Mouse (Mus musculus): ENCODE measurements around the gene Aasdh.

The Aasdh gene

GRCm38 (mm10) chr5:76906155-76906499, 813 bp upstream of the Aasdh start:
- DNase-seq, result no peak

DNA sequence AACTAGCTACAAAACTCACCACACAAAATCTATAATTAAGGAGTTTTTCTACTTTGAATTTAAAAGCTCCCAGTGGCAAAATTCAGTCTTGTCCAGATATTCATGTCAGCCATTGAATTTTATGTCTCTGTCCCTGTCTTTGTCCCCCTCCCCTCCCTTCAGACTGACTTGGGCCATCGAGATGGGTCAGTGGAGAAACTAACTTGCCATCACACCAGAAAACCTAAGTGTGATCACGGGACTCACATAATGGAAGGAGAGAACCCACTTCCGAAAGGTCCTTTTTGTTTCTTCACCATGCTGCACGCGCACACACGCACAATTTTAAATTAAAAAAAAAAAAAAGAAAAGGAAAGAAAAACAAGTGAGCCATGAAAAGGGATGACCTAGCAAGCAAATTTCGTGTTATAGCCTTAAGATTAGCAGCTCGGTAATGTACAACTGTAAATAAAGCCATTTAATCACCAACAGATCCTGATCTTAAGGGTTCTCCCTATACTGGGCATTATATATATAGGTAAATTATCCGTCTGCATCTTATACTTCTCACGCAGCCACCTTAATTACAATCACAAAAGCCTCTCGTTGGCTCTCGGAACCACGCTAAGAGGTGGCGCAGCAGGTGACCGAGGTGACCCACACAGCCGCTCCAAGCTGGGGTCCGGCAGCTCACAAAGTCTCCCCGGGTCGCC, 455 bp downstream of the Aasdh start:
- DNase-seq, result no peak

DNA sequence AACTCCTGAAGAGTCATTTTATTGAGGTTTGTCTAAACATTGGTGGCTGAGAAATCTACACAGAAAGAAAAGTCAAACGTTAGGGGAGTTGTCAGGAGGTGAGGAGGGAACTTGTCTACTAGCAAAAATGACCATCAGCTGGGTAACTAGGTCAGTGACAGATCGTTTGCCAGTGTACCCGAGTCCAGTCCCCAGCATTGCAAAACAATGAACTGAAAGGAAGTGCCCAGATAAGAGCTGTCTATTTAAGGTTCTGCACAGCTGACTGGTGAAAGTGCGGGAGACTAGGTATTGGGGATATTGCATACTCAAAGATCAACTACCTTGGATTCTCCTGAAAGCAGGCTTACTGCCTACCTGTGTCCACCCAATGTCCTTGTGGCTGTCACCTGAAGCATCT, 3.2 kb downstream of the Aasdh start:
- DNase-seq, result no peak

GRCm38 (mm10) chr5:76893084-76893483, 12.2 kb downstream of the Aasdh start:
- no peak for DNase-seq

DNA sequence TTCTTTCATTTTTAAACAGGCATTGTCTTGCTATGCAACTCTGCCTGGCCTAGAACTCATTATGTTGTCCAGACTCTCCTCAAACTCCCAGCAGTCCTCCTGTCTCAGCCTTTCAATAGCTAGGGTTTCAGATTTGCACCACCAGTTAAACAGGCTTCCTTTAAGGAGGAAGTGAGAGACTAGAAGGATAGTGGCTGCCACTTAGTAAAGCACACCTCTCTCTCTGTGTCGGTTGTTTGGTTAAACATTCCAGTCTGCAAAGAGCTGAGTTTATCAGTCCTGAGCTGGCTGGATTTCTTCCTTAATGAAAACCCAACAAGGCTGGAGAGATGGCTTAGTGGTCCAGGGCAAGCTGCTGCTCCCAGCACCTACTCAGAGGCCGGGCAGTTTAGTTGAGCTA, 12.7 kb downstream of the Aasdh start:
- no peak for DNase-seq

GRCm38 (mm10) chr5:76887011-76887410, 18.3 kb downstream of the Aasdh start:
- no peak for DNase-seq

DNA sequence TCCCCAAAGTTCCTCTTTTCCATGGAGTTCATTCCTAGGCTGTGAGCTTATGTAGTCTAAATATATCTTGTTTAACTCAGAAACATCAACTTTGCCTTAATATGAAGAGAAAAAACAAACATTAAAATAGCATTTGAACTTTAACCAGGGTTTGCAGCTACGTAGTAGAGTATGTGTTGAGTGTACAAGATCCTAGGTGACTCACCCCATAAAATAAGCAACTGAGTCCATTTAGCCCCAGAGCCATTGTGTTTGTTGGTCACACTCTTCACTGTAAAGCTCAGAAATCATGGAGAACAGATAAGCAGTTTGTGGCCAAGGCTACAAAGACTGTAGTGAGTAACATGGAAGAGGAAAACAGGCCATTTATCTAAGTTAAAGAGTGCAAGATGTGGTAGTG, 21.2 kb downstream of the Aasdh start:
- no peak for DNase-seq

- no peak for DNase-seq
These were observed 29.1 kb downstream of the Aasdh start for GRCm38 (mm10) chr5:76876106-76876758.

GRCm38 (mm10) chr5:76869553-76869952, 35.8 kb downstream of the Aasdh start:
- DNase-seq, result no peak

DNA sequence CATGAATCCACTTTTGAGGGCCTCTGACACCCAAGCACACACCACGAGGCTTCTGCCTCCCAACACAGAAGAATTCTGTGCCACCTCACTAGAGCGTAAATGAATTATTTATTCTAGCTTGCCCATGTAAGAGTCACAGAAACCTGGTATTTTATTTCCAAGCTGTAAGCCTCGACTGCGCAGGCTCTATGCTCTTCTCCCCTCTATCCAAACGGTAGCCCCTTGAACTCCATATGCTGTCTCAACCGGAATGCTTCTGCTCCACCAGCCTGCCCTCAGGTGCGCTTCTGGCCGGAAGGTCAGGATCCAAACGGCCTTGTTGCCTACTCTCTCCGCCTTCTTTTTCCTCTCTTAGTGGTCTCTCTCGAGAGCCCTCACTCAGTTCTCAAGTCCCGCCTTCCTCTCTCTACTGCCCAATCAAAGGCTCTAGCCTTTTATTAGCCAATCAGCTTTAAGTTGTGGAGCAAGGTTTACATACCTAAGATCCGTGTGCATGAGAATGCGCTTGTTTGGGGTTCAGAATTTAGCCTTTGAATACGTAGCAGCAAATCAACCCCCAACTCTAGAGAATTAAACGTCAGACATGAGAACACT, 36.5 kb downstream of the Aasdh start:
- DNase-seq, result peak; percentile 49

- DNase-seq, result no peak
These were observed 38.5 kb downstream of the Aasdh start for GRCm38 (mm10) chr5:76866819-76867218.

GRCm38 (mm10) chr5:76858444-76858843, 46.9 kb downstream of the Aasdh start:
- DNase-seq, result no peak

DNA sequence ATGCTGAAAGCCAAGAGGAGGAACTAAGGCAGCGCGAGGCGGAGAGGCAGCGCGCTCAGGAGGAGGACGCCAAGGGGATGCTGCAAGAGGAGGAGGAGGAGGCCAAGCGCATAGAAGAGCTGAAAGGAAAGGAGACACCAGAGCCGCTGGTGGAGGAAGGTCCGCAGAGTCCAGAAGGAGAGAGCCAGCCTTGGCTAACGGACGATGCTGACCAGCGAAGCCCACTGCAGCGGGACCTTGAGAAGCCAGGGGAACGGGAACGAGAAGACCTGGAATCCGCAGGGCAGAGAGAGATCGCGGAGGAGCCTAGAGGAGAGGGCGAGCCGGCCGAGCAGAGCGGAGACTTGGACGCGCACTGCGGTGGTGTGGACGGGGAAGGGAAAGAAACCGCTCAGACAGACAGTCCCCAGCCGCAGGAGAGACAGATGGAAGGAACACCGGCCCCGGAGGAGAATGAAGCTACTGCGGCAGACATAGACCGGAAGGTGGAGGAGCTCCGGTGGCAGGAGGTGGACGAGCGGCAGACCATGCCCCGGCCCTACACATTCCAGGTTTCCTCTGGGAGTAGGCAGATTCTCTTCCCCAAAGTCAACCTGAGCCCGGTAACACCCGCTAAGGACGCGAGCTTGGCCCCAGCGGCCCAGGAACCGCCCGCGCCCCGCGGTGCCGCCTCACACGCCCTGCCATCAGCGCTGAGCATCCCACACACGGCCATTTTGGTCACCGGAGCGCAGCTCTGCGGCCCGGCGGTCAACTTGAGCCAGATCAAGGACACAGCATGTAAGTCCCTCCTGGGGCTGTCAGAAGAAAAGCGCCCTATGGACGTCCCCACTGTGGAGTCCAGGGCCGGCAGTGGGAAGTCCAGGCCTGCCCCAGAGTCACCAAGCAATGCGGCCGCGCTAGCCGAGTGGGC, 48.0 kb downstream of the Aasdh start:
- DNase-seq, result no peak

DNA sequence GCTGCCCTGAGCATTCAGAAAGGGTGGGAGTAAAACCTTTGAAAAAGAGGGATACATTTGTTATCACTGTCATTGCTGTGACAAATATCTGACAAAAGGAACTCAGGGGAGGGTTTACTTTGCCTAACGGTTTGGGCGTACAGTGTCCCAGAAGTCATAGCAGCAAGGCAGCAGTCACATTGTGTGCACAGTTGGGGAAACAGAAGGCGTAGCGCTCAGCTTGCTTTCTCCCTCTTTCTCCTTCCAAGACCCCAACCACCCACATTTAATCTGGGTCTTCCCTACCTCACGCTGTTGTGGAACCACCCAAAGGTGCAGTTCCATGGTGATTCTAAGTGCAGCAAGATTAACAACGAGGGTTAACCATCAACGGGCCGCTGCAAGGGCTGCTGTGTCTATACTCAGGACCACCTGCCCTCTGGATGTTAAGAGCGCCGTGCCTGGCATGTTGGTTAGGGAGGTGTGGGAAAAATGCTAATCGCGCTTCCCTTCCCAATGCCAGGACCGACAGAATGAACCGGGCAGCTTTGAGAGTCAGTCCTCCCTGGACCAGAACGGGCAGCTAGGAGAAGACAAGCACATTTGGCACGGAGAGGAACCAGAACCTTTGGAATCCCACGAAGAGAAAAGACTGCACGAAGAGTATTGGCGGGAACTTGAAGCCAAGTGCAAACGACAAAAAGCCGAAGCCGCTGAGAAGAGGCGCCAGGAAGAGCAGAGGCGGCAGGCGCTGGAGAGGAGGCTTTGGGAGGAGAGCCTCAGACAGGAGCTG, 49.3 kb downstream of the Aasdh start:
- DNase-seq, result no peak

DNA sequence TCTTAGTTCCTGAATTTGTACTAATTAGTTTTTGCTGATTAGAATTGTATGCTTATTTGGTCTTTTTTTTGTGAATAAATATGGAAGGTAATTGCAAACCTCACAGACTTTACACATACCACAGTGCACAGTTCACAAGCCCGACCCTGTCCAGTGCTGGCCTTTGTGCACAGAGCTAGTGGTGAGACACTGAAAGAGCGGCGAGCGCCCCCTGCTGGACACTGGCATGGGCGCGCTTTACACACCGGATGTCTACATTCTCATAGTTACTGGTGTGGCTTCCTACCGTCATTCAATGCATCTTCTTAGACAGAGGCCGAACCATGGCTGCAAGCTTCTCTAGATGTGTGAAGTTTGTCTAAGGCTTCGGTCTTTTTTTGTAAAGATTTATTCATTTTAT, 51.8 kb downstream of the Aasdh start:
- DNase-seq, result peak; percentile 86

DNA sequence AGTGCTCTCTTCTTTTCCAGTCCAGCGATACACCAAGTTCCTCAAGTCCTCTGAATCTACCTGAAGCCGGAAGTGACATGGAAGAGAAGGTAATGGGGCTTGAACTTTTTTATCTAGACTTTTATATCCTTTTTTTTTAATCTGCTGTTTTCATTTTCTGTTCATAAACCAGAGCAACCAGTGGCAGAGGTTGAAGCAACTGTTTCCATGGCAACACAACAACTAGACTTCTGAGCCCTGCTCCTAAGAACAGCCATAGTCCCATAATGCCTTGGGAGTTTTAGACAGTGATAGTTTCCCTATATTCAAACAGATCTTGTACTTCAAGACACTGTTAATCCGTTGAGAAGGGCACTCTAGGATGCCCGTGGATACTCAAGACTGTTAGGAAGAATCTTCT, 54.0 kb downstream of the Aasdh start:
- peak; percentile 35 for DNase-seq

GRCm38 (mm10) chr5:76847106-76847505, 58.2 kb downstream of the Aasdh start:
- no peak for DNase-seq

DNA sequence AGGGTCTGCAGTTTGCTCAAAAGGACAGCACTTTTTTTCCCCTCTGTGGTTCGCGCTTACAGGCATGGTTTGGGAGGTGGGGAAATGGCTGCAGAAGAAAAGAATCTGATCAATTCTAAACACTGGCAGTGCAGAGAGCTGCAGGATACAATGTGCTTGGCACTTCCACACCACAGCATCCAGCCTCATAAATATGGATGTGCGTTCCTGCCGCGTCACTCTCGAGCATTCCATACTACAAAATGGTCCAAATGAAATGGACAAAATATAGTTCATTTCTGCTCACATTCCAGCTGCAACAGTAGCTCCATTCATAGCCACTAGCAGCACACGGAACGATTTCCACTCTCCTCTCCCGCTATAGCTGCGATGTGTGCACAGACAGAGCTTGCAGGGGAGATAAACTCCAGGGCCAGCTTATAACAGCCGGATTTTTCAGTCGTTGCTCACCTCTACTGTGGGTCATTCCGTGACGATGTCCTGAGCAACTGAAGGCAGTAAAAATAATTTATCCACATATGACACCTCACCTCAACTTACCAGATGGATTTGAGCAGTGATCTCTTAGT, 60.6 kb downstream of the Aasdh start:
- DNase-seq, result no peak

DNA sequence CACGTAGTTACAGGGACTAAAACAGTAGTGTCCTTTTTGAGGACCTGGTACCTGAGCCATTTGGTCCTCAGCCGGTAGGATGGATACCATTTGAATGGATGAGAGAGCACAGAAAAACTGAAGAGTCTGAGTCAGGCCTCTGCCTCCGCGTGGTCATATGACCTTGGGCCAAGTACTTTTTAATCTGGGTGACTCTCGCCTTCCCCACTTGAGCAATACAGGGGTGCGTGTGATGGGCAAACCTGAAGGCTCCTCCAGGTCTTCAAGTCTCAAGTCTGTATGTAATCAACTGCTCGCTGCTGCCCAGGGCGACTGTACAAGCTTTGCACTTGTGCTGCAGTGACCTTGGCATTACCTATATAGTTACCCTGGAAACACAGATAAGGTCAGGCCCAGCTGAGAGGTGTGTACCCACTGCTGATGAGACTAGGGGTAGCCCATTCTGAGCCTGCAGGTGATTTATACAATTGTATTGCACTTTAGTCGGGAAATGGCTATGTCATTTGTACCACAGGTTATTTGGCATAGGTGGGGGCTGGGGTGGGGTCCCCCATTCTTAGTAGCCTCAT, 61.4 kb downstream of the Aasdh start:
- no peak for DNase-seq

DNA sequence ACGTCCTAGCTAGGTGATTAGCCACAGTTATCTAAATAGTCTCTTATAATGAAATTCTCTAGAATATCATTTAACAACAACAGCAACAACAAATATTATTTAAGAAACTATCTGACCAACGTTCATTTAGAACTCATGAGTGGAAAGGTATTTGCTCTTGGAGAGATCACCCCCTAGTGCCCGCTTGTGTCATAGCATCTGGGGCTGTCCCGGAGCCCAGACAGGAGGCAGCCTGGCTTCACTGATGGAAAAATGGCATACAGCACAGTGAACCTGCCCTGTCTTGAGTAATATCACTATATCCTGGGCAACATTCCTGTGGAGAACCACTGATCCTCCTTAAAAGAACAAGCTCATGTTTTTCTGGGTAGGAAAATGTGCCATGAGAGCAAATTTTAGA, 61.9 kb downstream of the Aasdh start:
- DNase-seq, result peak; percentile 67

GRCm38 (mm10) chr5:76841859-76842258, 63.5 kb downstream of the Aasdh start:
- no peak for DNase-seq

- no peak for DNase-seq
These were observed 65.5 kb downstream of the Aasdh start for GRCm38 (mm10) chr5:76839786-76840185.
